Mouse (Mus musculus) liver, adult 2 months (tissue): ENCODE results near the gene Stpg3.

Experiments
- CTCF ChIP-seq: fragments of 200-500 bp; IDR thresholded peaks from 2 replicates; pipeline ENCODE4 v1.5.1; 2011; ENCODE audit warnings: low read depth, low read length, control low read depth
- POLR2A ChIP-seq: fragments of 200-500 bp; IDR thresholded peaks from 2 replicates; pipeline ENCODE4 v1.6.1; 2011; ENCODE audit warnings: low read length, control low read depth; ENCODE audit not compliant: insufficient read depth; ENCODE audit errors: extremely low read depth

GRCm38 (mm10) chr2:25210686-25211085 lies 3.8 kb downstream of the Stpg3 start:
- no peak for TF ChIP-seq CTCF
- TF ChIP-seq POLR2A: no peak
